Mouse (Mus musculus): Measurements from ENCODE around the gene Mcm7.
A peak's percentile ranks its signal among the peaks of the same experiment; 100 is the strongest.

Gene Mcm7

DNA sequence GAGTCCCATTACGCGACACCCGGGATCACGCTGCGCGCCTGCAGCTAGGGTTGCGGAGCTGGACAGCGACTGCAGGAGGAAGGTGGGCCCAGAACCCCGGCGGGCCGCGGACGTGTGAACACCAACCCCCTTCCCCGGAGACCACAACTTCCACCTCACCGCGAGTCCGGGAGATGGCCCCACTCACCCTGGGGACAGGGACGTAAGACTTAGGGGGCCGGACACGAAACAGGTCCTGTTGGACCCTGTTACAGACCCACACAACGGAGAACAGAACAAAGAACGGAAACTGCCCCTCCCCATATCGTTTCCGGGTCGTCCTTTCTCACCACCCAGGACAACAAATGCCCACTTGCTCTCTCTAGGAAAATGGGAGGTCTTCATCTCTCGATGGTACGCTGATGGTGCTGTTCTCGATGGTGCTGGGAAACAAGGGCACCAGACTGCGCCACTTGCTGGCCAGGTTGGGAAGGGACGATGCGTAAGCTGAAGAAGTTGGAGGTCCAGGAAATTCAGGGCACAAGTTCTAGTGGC lies 16.7 kb downstream of the Mcm7 start, which contains the start of gene Zfp113:
Gene Zfp113, minus strand, starts transcription at position 302 of the 534 bp plus-strand sequence.
- DNase-seq (ENCODE audit: low read depth): peak; percentile 94

DNA sequence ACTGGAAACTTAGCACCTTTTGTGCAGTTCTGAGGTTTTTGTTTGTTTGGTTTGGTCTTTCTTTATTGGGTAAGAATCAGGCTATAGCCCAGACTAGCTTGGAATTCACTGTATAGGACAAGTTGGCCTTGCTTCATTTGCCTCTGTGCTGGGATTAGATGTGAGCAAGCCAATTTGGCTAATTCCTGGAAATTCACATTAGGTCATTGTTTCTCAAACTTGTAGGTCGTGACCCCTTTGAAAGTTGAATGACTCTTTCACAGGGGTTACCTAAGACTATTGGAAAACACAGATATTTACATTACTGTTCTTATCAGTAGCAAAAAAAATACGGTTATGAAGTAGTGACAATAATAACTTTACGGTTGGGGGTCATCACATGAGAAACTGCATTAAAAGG lies 17.8 kb downstream of the Mcm7 start:
- DNase-seq (ENCODE audit: low read depth): no peak

DNA sequence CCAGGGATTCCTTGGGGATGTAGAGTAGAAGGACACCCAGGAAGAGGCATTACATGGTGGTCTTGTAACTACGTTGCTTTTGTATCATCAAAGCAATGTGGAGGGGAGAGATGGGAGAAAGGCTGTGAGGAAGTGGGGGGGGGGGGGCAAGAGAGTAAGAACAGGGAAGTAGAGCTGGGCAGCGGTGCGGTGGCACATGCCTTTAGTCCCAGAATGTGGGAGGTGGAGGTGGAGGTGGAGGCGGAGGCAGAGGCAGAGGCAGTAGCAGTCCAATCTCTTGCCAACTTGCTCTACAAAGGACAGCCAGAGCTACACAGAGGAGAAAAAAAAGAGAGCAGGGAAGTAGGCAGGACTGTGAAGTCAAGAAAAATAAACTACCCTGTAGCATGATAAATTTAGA lies 33.6 kb downstream of the Mcm7 start:
- DNase-seq (ENCODE audit: low read depth): no peak

DNA sequence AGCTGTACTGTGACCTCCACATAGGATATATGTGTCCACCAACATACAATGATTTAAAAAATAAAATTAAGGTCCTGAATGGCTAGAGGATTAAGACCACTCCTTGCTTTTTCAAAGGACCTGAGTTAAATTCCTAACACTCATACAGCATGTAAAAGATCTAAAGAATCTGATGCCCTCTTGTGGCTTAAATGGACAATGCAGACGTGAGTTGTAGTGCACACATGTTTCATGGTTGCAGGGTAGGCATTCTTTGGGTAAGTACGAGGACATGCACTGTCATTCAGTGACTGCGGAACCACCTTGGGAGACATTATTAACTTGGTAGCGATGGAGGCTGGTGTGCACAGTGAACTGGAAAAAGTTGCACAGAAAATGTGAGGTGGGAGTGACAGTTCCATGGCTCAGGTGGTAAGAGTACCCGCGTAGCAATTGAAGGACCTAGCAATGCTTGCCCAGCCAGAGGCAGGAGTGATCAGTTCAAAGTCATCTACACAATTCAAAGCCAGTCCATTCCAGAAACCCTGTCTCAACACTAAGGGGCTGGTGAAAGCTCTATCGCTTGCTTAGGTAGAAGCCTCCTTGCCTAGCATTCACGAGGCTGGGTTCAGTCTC lies 34.2 kb downstream of the Mcm7 start:
- peak; percentile 75 for DNase-seq (ENCODE audit: low read depth)

DNA sequence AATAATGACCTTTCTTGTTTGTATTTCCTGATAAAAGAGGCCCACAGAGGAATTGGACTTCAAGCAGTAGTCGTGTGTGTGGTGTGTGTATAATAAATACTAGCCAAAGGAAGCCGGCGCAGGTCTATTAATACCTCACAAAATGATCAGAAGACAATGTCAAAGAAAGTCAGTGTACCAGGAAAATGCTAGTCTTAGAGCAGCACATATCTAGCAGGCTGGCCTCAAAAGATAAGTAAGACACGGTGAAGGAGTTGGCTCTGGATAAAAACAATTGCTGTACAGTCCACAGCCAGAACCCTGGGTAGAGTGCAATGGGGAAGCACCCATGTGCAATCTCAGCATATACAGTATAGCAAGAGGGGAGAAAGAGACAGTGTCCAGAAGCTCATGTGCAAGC lies 35.0 kb downstream of the Mcm7 start:
- no peak for DNase-seq (ENCODE audit: low read depth)

DNA sequence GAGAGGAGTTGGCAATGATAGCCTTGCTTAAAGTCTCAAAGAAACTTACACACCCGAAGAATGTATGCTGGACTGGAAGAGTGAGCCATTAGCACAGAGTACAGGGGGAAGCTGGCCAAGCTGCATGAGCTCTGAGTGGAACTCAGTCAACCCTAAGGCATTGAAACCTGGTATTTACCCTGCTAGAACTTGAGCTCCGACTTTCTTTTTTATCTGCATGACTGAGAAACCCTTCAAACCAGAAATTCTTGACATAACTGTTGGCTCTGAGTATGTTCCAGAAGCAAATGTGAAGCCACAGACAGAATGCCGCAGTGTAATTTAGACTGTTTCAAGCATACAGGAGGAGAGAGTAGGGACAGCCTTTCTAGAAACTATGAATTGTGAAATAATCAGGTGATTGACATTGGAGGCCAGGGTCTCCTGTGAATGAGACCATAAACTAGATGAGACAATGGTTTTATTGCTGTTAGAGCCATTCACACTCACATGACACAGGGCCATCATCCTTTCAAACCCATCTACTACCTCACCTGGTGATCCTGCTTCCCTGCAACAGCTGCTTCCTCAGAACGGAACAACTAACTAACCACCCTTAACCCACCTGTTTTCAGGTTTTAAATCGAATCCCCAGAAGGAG lies 39.7 kb downstream of the Mcm7 start:
- no peak for DNase-seq (ENCODE audit: low read depth)

GRCm38 (mm10) chr5:138118041-138118440 lies 54.2 kb downstream of the Mcm7 start:
- no peak for DNase-seq (ENCODE audit: low read depth)

DNA sequence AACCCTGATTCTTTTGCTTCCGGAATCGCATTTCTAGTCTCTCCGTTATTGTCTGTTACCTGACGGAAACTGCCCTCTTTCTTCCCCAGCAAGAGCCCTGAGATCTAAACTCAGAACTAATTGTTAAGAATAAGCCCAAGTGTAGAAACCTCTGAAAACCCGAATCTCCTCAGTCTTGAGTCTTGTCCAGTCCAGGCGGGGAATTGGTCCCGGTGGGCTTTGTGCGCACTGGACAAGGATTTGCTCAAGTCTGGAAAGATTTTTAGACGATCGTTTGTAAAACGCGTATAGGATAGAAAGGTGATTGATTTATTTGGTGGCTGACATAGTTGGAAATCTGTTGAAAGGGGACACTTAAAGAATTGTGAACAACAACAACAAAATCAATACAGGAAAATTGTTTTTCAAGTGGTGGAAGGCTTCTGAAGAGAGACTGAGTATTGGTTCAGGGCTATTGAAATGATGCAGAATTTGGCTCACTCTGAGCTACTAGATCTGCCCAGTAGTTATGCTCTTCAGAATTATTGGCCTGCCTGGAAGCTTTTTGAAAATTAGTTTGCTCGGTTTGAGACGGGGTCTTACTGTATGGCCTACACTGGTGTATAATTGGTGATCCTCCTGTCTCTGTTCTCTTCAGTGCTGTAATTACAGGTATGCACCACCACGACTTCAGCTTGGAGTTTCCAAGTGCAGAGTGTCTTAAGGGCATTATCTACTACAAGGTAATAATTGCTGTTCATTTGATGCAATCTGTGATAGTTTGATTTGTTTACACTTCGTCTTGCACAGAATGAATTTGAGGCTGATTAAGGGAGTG lies 54.8 kb downstream of the Mcm7 start:
- no peak for DNase-seq (ENCODE audit: low read depth)

DNA sequence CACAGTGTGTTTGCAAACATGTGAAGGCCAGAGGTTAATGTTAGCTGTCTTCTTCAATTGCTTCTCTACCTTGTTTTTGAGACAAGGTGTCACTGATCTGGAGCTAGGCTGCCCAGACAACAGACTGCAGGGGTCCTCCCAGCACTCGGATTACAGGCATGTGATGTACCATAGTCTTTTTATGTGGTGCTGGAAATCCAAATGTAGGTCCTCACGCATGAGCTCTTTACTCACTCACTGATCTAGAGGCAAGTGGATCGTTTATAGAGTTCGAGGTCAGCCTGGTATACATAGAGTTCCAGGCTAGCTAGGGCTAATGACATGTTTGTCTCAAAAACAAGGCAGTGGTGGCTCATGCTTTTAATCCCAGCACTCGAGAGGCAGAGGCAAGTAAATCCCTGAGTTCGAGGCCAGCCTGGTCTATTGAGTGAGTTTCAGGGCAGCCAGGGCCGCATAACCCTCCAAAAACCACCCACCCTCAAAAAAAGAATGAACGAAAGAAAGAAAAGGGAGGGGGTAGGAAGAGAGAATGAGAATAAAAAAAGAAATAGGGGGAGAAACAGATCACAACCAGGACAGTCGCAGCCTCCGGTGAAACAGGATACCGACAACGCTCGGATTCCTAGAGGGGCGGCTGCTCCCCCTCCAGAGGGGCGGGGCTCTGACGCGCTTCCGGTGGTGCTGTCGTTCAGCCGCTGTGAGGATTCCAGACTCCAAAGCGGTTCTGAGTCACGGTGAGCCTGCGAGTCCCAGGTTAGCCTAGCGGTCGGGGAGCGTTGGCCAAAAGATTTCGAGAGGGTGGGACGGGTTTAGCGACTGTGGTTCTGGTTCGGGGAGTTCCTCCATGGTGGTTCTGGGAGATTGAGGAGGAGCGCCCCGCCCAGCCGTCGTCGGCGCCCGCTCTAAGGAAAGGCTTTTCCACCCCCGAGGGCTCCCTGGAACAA lies 55.7 kb downstream of the Mcm7 start, which contains the start of gene Zscan21:
Gene Zscan21, plus strand, starts transcription at position 649 of the 944 bp plus-strand sequence.
- peak; percentile 90 for DNase-seq (ENCODE audit: low read depth)
